ENCODE assay signal across 8 mouse cellular contexts in genomic region chr4:83485250-83485649, GRCm38 (mm10). TPM values are rescaled to one million over a fixed set of nuclear protein-coding genes. Genes with fewer than 3 reads are reported as not detected.
A peak's percentile ranks its signal among the peaks of the same experiment; 100 is the strongest.
DNase-seq lines count a peak whose midpoint lies in the region; ATAC-seq lines count a peak whose summit lies in the region.

No protein-coding gene starts in this region.

- ATAC-seq in kidney, embryonic 15.5 days (replicated peaks; ENCODE audit: low FRiP score) = no peak
- ATAC-seq in hindbrain, embryonic 14.5 days (ENCODE audit: low FRiP score) = no peak
- ATAC-seq in midbrain, embryonic 14.5 days (ENCODE audit: low FRiP score, low TSS enrichment) = no peak

- peak overlapping the region; percentile 98 for H3K27ac ChIP-seq in kidney, embryonic 15.5 days
- H3K27ac ChIP-seq in brown adipose tissue, adult 24 weeks (replicated peaks; ENCODE audit: low read depth, low read length) = no peak overlapping the region
- peak overlapping the region; percentile 100 for H3K27ac ChIP-seq in hindbrain, embryonic 14.5 days
- peak overlapping the region; percentile 99 for H3K27ac ChIP-seq in midbrain, embryonic 14.5 days (replicated peaks; ENCODE audit: low read depth, low read length)

- H3K36me3 ChIP-seq in kidney, embryonic 15.5 days = peaks cover 38% of the 10 kb centered on the region
- H3K36me3 ChIP-seq in hindbrain, embryonic 14.5 days (replicated peaks; ENCODE audit: control insufficient read depth, insufficient read depth) = peaks cover 42% of the 10 kb centered on the region
- H3K36me3 ChIP-seq in midbrain, embryonic 14.5 days (ENCODE audit: control insufficient read depth, insufficient read depth, low read length) = peaks cover 39% of the 10 kb centered on the region

- no peaks in the 10 kb centered on the region for H3K27me3 ChIP-seq in kidney, embryonic 15.5 days
- no peaks in the 10 kb centered on the region for H3K27me3 ChIP-seq in hindbrain, embryonic 14.5 days (ENCODE audit: control insufficient read depth, insufficient read depth, low read length)
- no peaks in the 10 kb centered on the region for H3K27me3 ChIP-seq in midbrain, embryonic 14.5 days (ENCODE audit: control insufficient read depth, insufficient read depth, low read length)

- H3K9ac ChIP-seq in kidney, embryonic 15.5 days = peak overlapping the region; percentile 82
- peak overlapping the region; percentile 96 for H3K9ac ChIP-seq in hindbrain, embryonic 14.5 days
- peak overlapping the region; percentile 99 for H3K9ac ChIP-seq in midbrain, embryonic 14.5 days (replicated peaks; ENCODE audit: low read length)

- peaks cover 18% of the 10 kb centered on the region for H3K4me1 ChIP-seq in kidney, embryonic 15.5 days
- H3K4me1 ChIP-seq in brown adipose tissue, adult 24 weeks (ENCODE audit: control insufficient read depth, insufficient read depth, insufficient read length, low read length) = no peaks in the 10 kb centered on the region
- H3K4me1 ChIP-seq in hindbrain, embryonic 14.5 days (replicated peaks; ENCODE audit: control insufficient read depth, insufficient read depth, low read length) = peaks cover 26% of the 10 kb centered on the region
- peaks cover 23% of the 10 kb centered on the region for H3K4me1 ChIP-seq in midbrain, embryonic 14.5 days (ENCODE audit: control insufficient read depth, insufficient read depth, low read length)

- intact Hi-C loops in gastrocnemius, postnatal 36 days (cut with DNase I) = loop anchor here (5.0 kb wide), 1 partner anchor 87 kb away; no protein-coding TSS in a partner anchor

- H3K4me3 ChIP-seq in kidney, embryonic 15.5 days (replicated peaks) = peak overlapping the region; percentile 91
- H3K4me3 ChIP-seq in brown adipose tissue, adult 24 weeks (ENCODE audit: insufficient read depth, low read depth, low read length) = peak overlapping the region; percentile 75
- H3K4me3 ChIP-seq in hindbrain, embryonic 14.5 days (replicated peaks; ENCODE audit: low read length) = peak overlapping the region; percentile 96
- peak overlapping the region; percentile 93 for H3K4me3 ChIP-seq in midbrain, embryonic 14.5 days (replicated peaks; ENCODE audit: low read depth, low read length)

- H3K9me3 ChIP-seq in kidney, embryonic 15.5 days (replicated peaks) = no peaks in the 10 kb centered on the region
- H3K9me3 ChIP-seq in hindbrain, embryonic 14.5 days (ENCODE audit: control insufficient read depth, low read length) = no peaks in the 10 kb centered on the region
- no peaks in the 10 kb centered on the region for H3K9me3 ChIP-seq in midbrain, embryonic 14.5 days (ENCODE audit: control insufficient read depth, low read length)

- WGBS in kidney, embryonic 15.5 days = 19% methylated on average over 12 of the region's 12 CpGs
- 16% methylated on average over 12 of the region's 12 CpGs for WGBS in hindbrain, embryonic 14.5 days
- 19% methylated on average over 12 of the region's 12 CpGs for WGBS in midbrain, embryonic 14.5 days

- DNase-seq in kidney, postnatal 10 days = no peak
- DNase-seq in hindbrain, embryonic 14.5 days (ENCODE audit: low spot score) = no peak
- peak; percentile 27 for DNase-seq in midbrain, embryonic 14.5 days
- DNase-seq in adrenal gland, postnatal 25 days = no peak
- no peak for DNase-seq in spleen, postnatal 4 days (ENCODE audit: low spot score in 2 of 2)
- DNase-seq in gastrocnemius, postnatal 36 days = no peak

- H3K4me2 ChIP-seq in kidney, embryonic 15.5 days = peak overlapping the region; percentile 75
- H3K4me2 ChIP-seq in hindbrain, embryonic 14.5 days (replicated peaks) = peak overlapping the region; percentile 78
- peak overlapping the region; percentile 78 for H3K4me2 ChIP-seq in midbrain, embryonic 14.5 days (ENCODE audit: low read length)

RNA-seq across cellular contexts. Expression of gene Psip1, which starts 1.0 kb away (rescaled TPM):
- 150 and 151 TPM in 2 replicates for polyA plus RNA-seq in kidney, embryonic 15.5 days (2015; fragmentation: Nextera tagmentation; extraction: Ambion mirVana)
- 9.0 and 14.9 TPM in 2 replicates for polyA plus RNA-seq in brown adipose tissue, adult 24 weeks (2012; ENCODE audit: insufficient read depth, insufficient read length, missing spikeins)
- 308 and 330 TPM in 2 replicates for polyA plus RNA-seq in hindbrain, embryonic 14.5 days (2014; fragmentation: Nextera tagmentation; extraction: Ambion mirVana)
- polyA plus RNA-seq in midbrain, embryonic 14.5 days (2014; fragmentation: Nextera tagmentation; extraction: Ambion mirVana) = 381 and 396 TPM in 2 replicates
- total RNA-seq in adrenal gland, postnatal 25 days (2021) = 58.7 and 67.3 TPM in 2 replicates
- total RNA-seq in gastrocnemius, postnatal 36 days (2021) = 10 to 100 TPM; 15.0 to 17.4 TPM

RNA-seq across cellular contexts. Expression of gene Ccdc171, which starts 40.1 kb away (rescaled TPM):
- polyA plus RNA-seq in kidney, embryonic 15.5 days (2015; fragmentation: Nextera tagmentation; extraction: Ambion mirVana) = 3.2 and 3.7 TPM in 2 replicates
- 0.71 and 1.6 TPM in 2 replicates for polyA plus RNA-seq in brown adipose tissue, adult 24 weeks (2012; ENCODE audit: insufficient read depth, insufficient read length, missing spikeins)
- polyA plus RNA-seq in hindbrain, embryonic 14.5 days (2014; fragmentation: Nextera tagmentation; extraction: Ambion mirVana) = 3.0 and 3.5 TPM in 2 replicates
- 3.5 and 4.7 TPM in 2 replicates for polyA plus RNA-seq in midbrain, embryonic 14.5 days (2014; fragmentation: Nextera tagmentation; extraction: Ambion mirVana)
- total RNA-seq in adrenal gland, postnatal 25 days (2021) = 3.6 and 3.7 TPM in 2 replicates
- 1 to 10 TPM; 1.0 to 1.1 TPM for total RNA-seq in gastrocnemius, postnatal 36 days (2021)
